Mouse (Mus musculus) lung, postnatal 25 days (tissue): ENCODE data around the gene Gjb6.

Source experiments
- DNase-seq: peaks from one replicate; pipeline ENCODE4 v3.0.0; 2022; ENCODE audit warnings: low spot score

The Gjb6 gene

GRCm38 (mm10) chr14:57133161-57133661 lies at the start of gene Gjb6:
Gene Gjb6, minus strand, starts transcription at chr14:57133611.
- DNase-seq: no peak

GRCm38 (mm10) chr14:57165493-57165892 lies 32.1 kb upstream of the Gjb6 start:
- DNase-seq: no peak

- DNase-seq: no peak
Measured at GRCm38 (mm10) chr14:57161833-57162232, 28.4 kb upstream of the Gjb6 start.

- no peak for DNase-seq
Measured at GRCm38 (mm10) chr14:57161201-57161600, 27.8 kb upstream of the Gjb6 start.

GRCm38 (mm10) chr14:57154916-57155315 lies 21.5 kb upstream of the Gjb6 start:
- DNase-seq: no peak

GRCm38 (mm10) chr14:57145741-57146140 lies 12.3 kb upstream of the Gjb6 start:
- no peak for DNase-seq

- no peak for DNase-seq
Measured at GRCm38 (mm10) chr14:57135265-57135664, 1.9 kb upstream of the Gjb6 start.

GRCm38 (mm10) chr14:57127383-57127782 lies 6.0 kb downstream of the Gjb6 start:
- peak; percentile 36 for DNase-seq

- DNase-seq: no peak
Measured at GRCm38 (mm10) chr14:57122295-57122694, 11.1 kb downstream of the Gjb6 start.

GRCm38 (mm10) chr14:57115823-57116544 lies 17.4 kb downstream of the Gjb6 start, which contains the start of gene Gm4491:
Gene Gm4491, minus strand, starts transcription at chr14:57115883.
- DNase-seq: no peak

- peak; percentile 27 for DNase-seq
Measured at GRCm38 (mm10) chr14:57109194-57109593, 24.2 kb downstream of the Gjb6 start.

- no peak for DNase-seq
Measured at GRCm38 (mm10) chr14:57107916-57108315, 25.5 kb downstream of the Gjb6 start.

GRCm38 (mm10) chr14:57107091-57107490 lies 26.3 kb downstream of the Gjb6 start:
- DNase-seq: no peak

GRCm38 (mm10) chr14:57105721-57106120 lies 27.7 kb downstream of the Gjb6 start:
- no peak for DNase-seq

- no peak for DNase-seq
Measured at GRCm38 (mm10) chr14:57105111-57105510, 28.3 kb downstream of the Gjb6 start.

- peak; percentile 65 for DNase-seq
Measured at GRCm38 (mm10) chr14:57104106-57105023, 29.0 kb downstream of the Gjb6 start, which contains the start of gene Gjb2. Gene Gjb2, minus strand, starts transcription at chr14:57104702.

GRCm38 (mm10) chr14:57103711-57104105 lies 29.7 kb downstream of the Gjb6 start:
- no peak for DNase-seq

- DNase-seq: no peak
Measured at GRCm38 (mm10) chr14:57103121-57103520, 30.3 kb downstream of the Gjb6 start.

- DNase-seq: no peak
Measured at GRCm38 (mm10) chr14:57101623-57102022, 31.8 kb downstream of the Gjb6 start.

GRCm38 (mm10) chr14:57095855-57096254 lies 37.6 kb downstream of the Gjb6 start:
- DNase-seq: no peak

- peak; percentile 48 for DNase-seq
Measured at GRCm38 (mm10) chr14:57093029-57093428, 40.4 kb downstream of the Gjb6 start.

GRCm38 (mm10) chr14:57090001-57090400 lies 43.4 kb downstream of the Gjb6 start:
- DNase-seq: no peak

GRCm38 (mm10) chr14:57089107-57089506 lies 44.3 kb downstream of the Gjb6 start:
- DNase-seq: no peak
